Comparison of ENCODE assay signal across 10 mouse cellular contexts in genomic region chr2:102406324-102407304, GRCm38 (mm10). TPM values are rescaled to one million over a fixed set of nuclear protein-coding genes. Genes with fewer than 3 reads are reported as not detected.
DNase-seq lines count a peak whose midpoint lies in the region; ATAC-seq and TF ChIP-seq lines count a peak whose summit lies in the region.
"Had no signal": no experiment of that assay in that cellular context is flagged by ENCODE, and none has a peak within 500 bp of the region (broad histone marks: within the 10 kb centered on the region; RNA-seq: fewer than 3 reads in every experiment).

No protein-coding gene starts in this region.

- no peak for TF ChIP-seq POLR2A in brain, embryonic 14.5 days (IDR thresholded peaks at IDR 0.05; ENCODE audit: borderline replicate concordance, extremely low read depth, insufficient read depth, insufficient read length, poor library complexity, severe bottlenecking)

- ATAC-seq in cerebellum, adult (ENCODE audit: insufficient number of reproducible peaks, low FRiP score, low TSS enrichment): no peak
- no peak for ATAC-seq in kidney, embryonic 14.5 days (ENCODE audit: low FRiP score, low TSS enrichment)

- peak; percentile 85 to 88 for DNase-seq in cerebellum, postnatal 10 days
- peak; percentile 32 for DNase-seq in kidney, adult 11 months
- peak; percentile 92 for DNase-seq in brain, embryonic 14.5 days (ENCODE audit: low read depth)
- DNase-seq in kidney, postnatal 36 days: peak; percentile 5 to 55
- no peak for DNase-seq in spleen, postnatal 4 days (ENCODE audit: low spot score in 2 of 2)
- DNase-seq in layer of hippocampus, postnatal 14 days (ENCODE audit: low spot score in 2 of 2): no peak
- DNase-seq: embryo, embryonic 11 days; gastrocnemius, postnatal 36 days had no signal

- TF ChIP-seq CTCF in brain, embryonic 14.5 days (IDR thresholded peaks at IDR 0.05; ENCODE audit: borderline replicate concordance, extremely low read depth, insufficient read depth, insufficient read length): no peak

- no peak overlapping the region for H3K4me2 ChIP-seq in kidney, embryonic 14.5 days (replicated peaks; ENCODE audit: low read depth, low read length)

- no peak overlapping the region for H3K4me3 ChIP-seq in kidney, embryonic 14.5 days (ENCODE audit: low read length)

- H3K9me3 ChIP-seq in kidney, embryonic 14.5 days (ENCODE audit: control insufficient read depth, low read length): no peaks in the 10 kb centered on the region

- no peak overlapping the region for H3K27ac ChIP-seq in kidney, embryonic 14.5 days (ENCODE audit: low read depth, low read length)

- no peaks in the 10 kb centered on the region for H3K36me3 ChIP-seq in kidney, embryonic 14.5 days (ENCODE audit: control insufficient read depth, insufficient read depth, low read length)

- 75% methylated on average over 4 of the region's 4 CpGs for WGBS in kidney, embryonic 14.5 days

- H3K27me3 ChIP-seq in kidney, embryonic 14.5 days (ENCODE audit: control insufficient read depth, insufficient read depth, low read length): no peaks in the 10 kb centered on the region

- H3K4me1 ChIP-seq in kidney, embryonic 14.5 days (ENCODE audit: control insufficient read depth, insufficient read depth, low read length): peaks cover 19% of the 10 kb centered on the region

- H3K9ac ChIP-seq in kidney, embryonic 14.5 days (ENCODE audit: low read depth, low read length): no peak overlapping the region

RNA-seq across cellular contexts. Expression of gene Trim44, which starts 1.0 kb away (rescaled TPM):
- polyA plus RNA-seq in kidney, embryonic 14.5 days (2014; fragmentation: Nextera tagmentation; extraction: Ambion mirVana): 24.4 and 42.5 TPM in 2 replicates
- polyA plus RNA-seq in brain, embryonic 14.5 days (2012; rRNA removed): 76.9 and 110 TPM in 2 replicates
- total RNA-seq in layer of hippocampus, postnatal 14 days (2021): 100 to 1,000 TPM; 151 to 162 TPM

RNA-seq across cellular contexts. Expression of gene Fjx1, which starts 45.7 kb away (rescaled TPM):
- 7.8 and 9.9 TPM in 2 replicates for polyA plus RNA-seq in kidney, embryonic 14.5 days (2014; fragmentation: Nextera tagmentation; extraction: Ambion mirVana)
- polyA plus RNA-seq in brain, embryonic 14.5 days (2012; rRNA removed): 59.1 and 67.1 TPM in 2 replicates
- 10 to 100 TPM; 61.5 to 66.9 TPM for total RNA-seq in layer of hippocampus, postnatal 14 days (2021)

Comparison
In these comparisons a context has a peak if more than half of its experiments do, and no peak if none do; other contexts are left out.
1. DNase-seq: peak in cerebellum, postnatal 10 days (2 of 2), kidney, adult 11 months (single experiment), brain, embryonic 14.5 days (single experiment) and kidney, postnatal 36 days (2 of 2); none in spleen, postnatal 4 days (0 of 2) and layer of hippocampus, postnatal 14 days (0 of 2).